29 mouse cellular contexts compared by ENCODE assay signal in the genomic region with DNA sequence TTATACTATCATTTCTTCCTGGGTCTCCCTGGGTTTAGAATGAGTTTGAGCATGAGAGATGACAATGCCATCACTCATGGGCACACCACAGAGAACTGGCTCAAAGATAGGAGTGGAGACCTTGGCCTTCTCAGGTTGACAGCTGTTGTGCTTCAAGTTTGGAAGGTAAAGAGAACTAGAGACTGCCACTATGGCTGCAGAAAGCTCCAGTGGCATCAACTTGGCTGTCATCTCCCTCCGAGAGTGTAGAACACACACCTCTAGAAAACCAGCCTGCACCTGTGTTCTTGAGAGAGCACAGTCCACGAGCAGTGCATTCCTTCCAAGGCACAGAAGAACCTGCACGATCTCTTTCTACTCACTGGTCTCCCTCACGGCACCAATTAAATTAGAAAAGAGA.
A peak's percentile ranks its signal among the peaks of the same experiment; 100 is the strongest.
DNase-seq lines count a peak whose midpoint lies in the region; ATAC-seq lines count a peak whose summit lies in the region.
"Had no signal": no experiment of that assay in that cellular context is flagged by ENCODE, and none has a peak within 500 bp of the region (broad histone marks: within the 10 kb centered on the region; RNA-seq: fewer than 3 reads in every experiment).

No protein-coding gene starts in this region.

- no peaks in the 10 kb centered on the region for H3K9me3 ChIP-seq in heart, embryonic 12.5 days (replicated peaks)
- no peaks in the 10 kb centered on the region for H3K9me3 ChIP-seq in kidney, embryonic 16.5 days (ENCODE audit: low read length)
- H3K9me3 ChIP-seq: embryonic facial prominence, embryonic 10.5 days; embryonic facial prominence, embryonic 13.5 days; forebrain, embryonic 12.5 days; forebrain, embryonic 15.5 days; G1E; heart, embryonic 15.5 days had no signal

- no peaks in the 10 kb centered on the region for H3K27me3 ChIP-seq in heart, embryonic 12.5 days (replicated peaks)
- no peaks in the 10 kb centered on the region for H3K27me3 ChIP-seq in kidney, embryonic 16.5 days (ENCODE audit: insufficient read depth, low read length)
- H3K27me3 ChIP-seq: CH12.LX; embryonic facial prominence, embryonic 13.5 days; forebrain, embryonic 12.5 days; forebrain, embryonic 15.5 days; heart, embryonic 15.5 days; Patski had no signal

- peaks cover 12% of the 10 kb centered on the region; the same call in 1 of the 2 replicates for H3K4me1 ChIP-seq in heart, embryonic 12.5 days (replicated peaks)
- H3K4me1 ChIP-seq in kidney, embryonic 16.5 days (ENCODE audit: insufficient read depth, low read length): peaks cover 10% of the 10 kb centered on the region; the same call in 1 of the 2 replicates
- peaks cover 16% of the 10 kb centered on the region for H3K4me1 ChIP-seq in brown adipose tissue, adult 24 weeks (ENCODE audit: control insufficient read depth, insufficient read depth, insufficient read length, low read length)
- H3K4me1 ChIP-seq: embryonic facial prominence, embryonic 10.5 days; embryonic facial prominence, embryonic 13.5 days had no signal

- no peak overlapping the region for H3K4me3 ChIP-seq in heart, embryonic 12.5 days
- no peak overlapping the region for H3K4me3 ChIP-seq in kidney, embryonic 16.5 days (ENCODE audit: low read length)
- no peak overlapping the region for H3K4me3 ChIP-seq in brown adipose tissue, adult 24 weeks (ENCODE audit: insufficient read depth, low read depth, low read length)
- H3K4me3 ChIP-seq: embryonic facial prominence, embryonic 10.5 days; embryonic facial prominence, embryonic 13.5 days; erythroblast, embryonic 14.5 days; forebrain, embryonic 12.5 days; forebrain, embryonic 15.5 days; heart, embryonic 15.5 days had no signal

- peaks cover 44% of the 10 kb centered on the region for H3K36me3 ChIP-seq in heart, embryonic 12.5 days
- H3K36me3 ChIP-seq in kidney, embryonic 16.5 days (ENCODE audit: insufficient read depth, low read length): peaks cover 13% of the 10 kb centered on the region

- DNase-seq in adrenal gland, adult 2 months: peak; percentile 44
- no peak for DNase-seq in adrenal gland, postnatal 4 days (ENCODE audit: low spot score in 2 of 2)
- peak; percentile 61 for DNase-seq in heart, adult 11 months
- DNase-seq in kidney, postnatal 10 days: no peak
- DNase-seq: cerebellum, adult 11 months; cerebellum, adult 2 months; cerebellum, postnatal 36 days; embryo, embryonic 11 days; gastrocnemius, postnatal 25 days; heart, postnatal 10 days; heart, postnatal 4 days; kidney, adult 18-20 months had no signal

- no peak for ATAC-seq in heart, embryonic 12.5 days (ENCODE audit: insufficient number of reproducible peaks, low FRiP score)
- no peak for ATAC-seq in kidney, embryonic 16.5 days (ENCODE audit: low FRiP score, low TSS enrichment)
- ATAC-seq: forebrain, embryonic 15.5 days; hindbrain, postnatal 0 days; inflammation-experienced regulatory T-cells, adult 6 months; intestine, embryonic 16.5 days; Patski had no signal

- 85% methylated on average over 4 of the region's 4 CpGs for WGBS in heart, embryonic 12.5 days
- 82% methylated on average over 4 of the region's 4 CpGs for WGBS in kidney, embryonic 16.5 days

- no peak overlapping the region for H3K4me2 ChIP-seq in heart, embryonic 12.5 days
- H3K4me2 ChIP-seq in kidney, embryonic 16.5 days (replicated peaks; ENCODE audit: low read depth, low read length): no peak overlapping the region
- H3K4me2 ChIP-seq: embryonic facial prominence, embryonic 13.5 days; forebrain, embryonic 12.5 days; forebrain, embryonic 15.5 days; heart, embryonic 11.5 days; heart, embryonic 15.5 days; hindbrain, embryonic 14.5 days had no signal

- H3K27ac ChIP-seq in heart, embryonic 12.5 days (ENCODE audit: poor library complexity, severe bottlenecking): no peak overlapping the region
- peak overlapping the region; percentile 29; the same call in 1 of the 2 replicates for H3K27ac ChIP-seq in kidney, embryonic 16.5 days (ENCODE audit: low read length)
- H3K27ac ChIP-seq in brown adipose tissue, adult 24 weeks (replicated peaks; ENCODE audit: low read depth, low read length): 0 out of 2 replicates have a peak overlapping the region, but pooled peaks have one; percentile 8
- H3K27ac ChIP-seq: embryonic facial prominence, embryonic 10.5 days; embryonic facial prominence, embryonic 13.5 days; forebrain, embryonic 12.5 days; forebrain, embryonic 15.5 days; heart, embryonic 15.5 days; hindbrain, embryonic 14.5 days had no signal

- no peak overlapping the region for H3K9ac ChIP-seq in heart, embryonic 12.5 days
- H3K9ac ChIP-seq in kidney, embryonic 16.5 days (replicated peaks; ENCODE audit: low read length): no peak overlapping the region
- H3K9ac ChIP-seq: embryonic facial prominence, embryonic 13.5 days; forebrain, embryonic 12.5 days; forebrain, embryonic 15.5 days; heart, embryonic 15.5 days; hindbrain, embryonic 14.5 days had no signal

Comparison
In these comparisons a context has a peak if more than half of its experiments do, and no peak if none do; other contexts are left out.
1. DNase-seq: peak in adrenal gland, adult 2 months (single experiment) and heart, adult 11 months (single experiment); none in adrenal gland, postnatal 4 days (0 of 2) and kidney, postnatal 10 days (single experiment).